Mouse (Mus musculus): ENCODE data around the gene Il2ra.
"Not testable (repeated sequence)": the region's sequence is repeated elsewhere in the genome, so short reads cannot be mapped to it uniquely, and the experiment has no call there.

Il2ra gene

DNA sequence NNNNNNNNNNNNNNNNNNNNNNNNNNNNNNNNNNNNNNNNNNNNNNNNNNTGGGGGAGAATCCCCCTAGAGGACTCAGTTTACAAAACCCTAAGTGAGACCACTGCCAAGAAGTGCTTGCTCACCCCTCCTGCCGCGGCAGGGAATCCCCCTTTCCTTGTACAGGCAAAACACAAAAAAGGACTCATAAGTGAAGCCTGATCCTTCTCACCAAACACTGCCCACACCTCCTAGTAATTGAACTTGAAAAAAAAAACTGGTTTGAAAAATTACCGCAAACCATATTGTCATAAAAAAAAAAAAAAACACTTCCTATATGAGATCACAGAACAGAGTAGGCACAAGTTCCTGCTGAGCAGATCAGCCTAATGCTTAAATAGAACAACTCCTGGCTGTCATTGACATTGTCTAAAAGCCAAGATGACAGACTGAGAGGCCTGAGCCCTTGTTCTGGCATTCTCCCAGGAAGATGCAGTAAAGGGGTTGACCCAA, at the start of gene Il2ra:
Gene Il2ra, plus strand, starts transcription at position 357 of the 491 bp plus-strand sequence.
- DNase-seq = peak in 1 of 2 experiments; percentile 11

DNA sequence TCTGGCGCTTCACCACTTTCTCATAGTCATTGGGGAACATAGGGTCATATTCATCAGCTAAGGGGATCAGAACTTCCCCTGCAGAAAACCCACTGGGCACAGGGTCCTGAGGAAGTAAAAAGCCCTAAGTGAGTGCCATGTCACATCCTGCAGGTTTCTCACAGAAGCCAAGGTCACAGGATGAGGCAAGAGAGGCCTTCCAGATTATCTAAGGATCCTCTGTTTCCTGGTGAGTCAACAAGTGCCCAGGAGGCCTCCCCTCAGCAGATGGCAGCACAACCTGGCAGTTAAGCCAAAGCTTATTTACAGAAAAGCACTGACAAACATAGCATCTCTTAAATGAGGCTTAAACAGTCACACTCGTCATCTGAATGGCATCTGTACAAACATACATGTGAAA, 45.9 kb upstream of the Il2ra start:
- no peak for DNase-seq

DNA sequence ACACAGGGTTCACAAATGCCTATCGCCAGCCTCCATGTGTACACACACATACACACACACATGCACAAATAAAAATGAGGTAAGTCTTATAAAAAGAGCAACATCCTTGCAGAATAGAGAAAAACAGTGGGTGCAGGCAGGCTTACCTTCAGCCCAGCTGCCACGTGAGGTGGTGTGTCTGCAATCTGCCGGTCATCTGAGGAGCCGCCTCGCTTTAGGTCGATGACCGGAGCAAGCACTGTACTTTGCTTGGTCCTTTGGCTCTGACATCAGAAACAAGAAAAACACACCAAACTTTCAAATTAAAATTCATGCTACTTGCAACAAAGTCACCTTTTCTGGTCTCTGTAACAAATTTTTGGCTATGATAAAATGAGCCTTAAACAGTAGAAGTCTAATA, 44.7 kb upstream of the Il2ra start:
- no peak for DNase-seq

DNA sequence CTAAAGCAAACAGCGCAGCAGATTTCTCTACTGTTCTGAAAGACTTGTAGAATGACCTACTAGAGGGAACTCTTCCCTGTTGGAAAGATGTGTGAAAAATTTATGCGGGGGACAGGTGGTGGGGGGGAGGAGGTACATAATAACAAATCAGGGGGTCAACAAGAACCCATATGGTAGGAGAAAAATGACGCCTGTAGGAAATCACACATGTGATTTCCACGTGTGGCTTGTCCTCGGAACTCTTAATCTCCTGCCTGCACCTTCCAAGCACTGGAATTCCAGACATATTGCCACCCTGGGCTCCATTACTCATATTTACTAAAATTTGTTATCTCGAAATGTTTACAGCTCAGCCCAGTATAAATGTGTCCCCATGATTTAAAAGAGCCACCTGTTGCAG, 40.8 kb upstream of the Il2ra start:
- no peak for DNase-seq

DNA sequence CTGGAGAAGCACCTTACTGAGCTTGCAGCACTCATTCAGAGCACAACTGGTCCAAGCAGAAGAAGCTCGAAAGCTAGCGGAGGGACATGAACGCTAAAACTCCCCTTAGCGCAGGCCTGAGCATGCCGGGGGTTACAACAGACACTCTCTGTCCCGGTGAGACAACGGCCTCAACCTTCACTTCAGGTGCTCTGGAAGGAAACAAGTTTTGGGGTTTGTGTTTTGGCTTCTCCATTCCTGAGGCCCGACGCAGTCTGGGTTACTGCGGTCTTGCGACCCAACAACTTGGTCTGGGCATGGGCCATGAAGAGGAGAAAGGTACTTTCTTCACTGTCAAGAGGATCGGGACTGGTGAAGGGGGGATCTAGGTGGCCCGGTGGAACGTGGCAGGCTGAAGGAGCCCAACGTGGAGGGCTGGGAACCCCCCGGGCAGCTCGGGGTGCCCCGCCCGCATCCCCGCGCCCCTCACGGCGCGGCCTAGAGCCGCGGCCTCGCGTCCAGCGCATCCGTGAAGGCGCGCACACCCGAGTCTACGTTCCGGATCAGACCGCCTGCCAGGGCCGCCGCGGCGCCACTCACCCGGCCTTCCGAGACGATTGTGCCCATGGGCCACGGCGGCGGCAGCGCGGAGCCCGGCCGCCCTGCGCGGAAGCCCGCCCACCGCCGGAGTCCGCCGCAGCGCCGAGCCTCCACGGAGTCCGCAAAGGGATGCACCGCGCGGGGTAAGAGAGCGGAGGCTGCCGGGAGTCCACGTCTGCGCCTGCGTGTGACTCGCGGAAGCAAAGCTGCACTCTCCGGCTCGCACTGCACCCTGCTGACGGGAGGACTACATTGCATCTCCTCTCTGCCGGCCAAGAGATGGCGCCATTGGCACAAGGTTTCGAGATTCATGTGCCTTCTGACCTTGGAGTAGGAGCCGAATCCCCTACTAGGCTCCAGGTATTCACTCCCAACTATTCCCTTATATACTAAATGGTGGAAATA, 39.8 kb upstream of the Il2ra start:
- peak; percentile 96 for DNase-seq

DNA sequence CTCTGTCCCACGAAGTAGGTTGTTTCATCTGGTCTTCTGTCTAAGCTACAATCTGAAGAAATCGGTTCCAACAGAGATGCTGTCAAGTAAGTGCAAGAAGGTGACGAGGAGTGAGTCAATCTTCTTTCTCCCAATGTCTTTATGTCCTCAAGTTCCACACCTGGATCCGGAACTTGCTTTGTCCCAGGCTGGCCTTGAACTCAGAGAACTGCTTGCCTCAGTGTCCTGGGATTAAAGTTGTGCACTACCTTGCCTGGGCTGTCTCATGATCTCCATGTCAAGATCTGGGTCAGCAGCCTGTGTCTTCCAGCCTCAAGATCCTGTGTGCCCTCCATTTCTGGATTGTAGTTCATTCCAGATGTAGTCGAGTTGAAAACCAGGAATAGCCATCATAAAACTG, 38.6 kb upstream of the Il2ra start, which contains the start of gene Rbm17:
Gene Rbm17, minus strand, starts transcription at position 101 of the 400 bp plus-strand sequence.
- DNase-seq = no peak

DNA sequence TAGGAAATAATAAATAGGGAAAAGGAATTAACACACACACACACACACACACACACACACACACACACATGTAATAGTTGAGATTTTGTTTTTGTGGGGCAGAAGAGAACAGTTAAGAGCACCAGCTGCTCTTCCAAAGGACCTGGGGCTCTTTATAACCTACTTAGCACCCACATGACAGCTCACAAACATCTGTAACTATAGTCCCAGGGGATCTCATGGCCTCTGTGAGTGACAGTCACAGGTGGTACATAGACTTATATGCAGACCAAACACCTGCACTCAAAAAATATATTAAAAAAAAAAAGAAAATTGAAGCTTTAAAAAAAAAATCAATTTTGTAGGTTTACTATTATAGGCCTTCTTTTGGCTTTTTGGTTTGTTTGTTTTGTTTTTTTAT, 37.7 kb upstream of the Il2ra start:
- no peak for DNase-seq

DNA sequence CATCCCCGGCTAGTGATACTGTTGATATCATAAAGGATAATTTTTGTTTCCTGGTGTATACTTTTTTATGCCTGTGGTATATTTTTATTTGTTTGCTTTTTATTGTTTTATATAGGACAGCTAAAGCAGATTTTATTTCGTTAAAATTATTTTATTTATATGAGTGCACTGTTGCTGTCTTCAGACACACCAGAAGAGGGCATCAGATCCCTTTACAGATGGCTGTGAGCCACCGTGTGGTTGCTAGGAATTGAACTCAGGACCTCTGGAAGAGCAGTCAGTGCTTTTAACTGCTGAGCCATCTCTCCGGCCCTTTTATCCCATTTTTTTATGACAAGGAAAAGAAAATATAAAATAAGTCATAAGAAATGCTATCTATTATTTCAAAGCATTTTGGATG, 35.9 kb upstream of the Il2ra start:
- DNase-seq = not testable (repeated sequence)

DNA sequence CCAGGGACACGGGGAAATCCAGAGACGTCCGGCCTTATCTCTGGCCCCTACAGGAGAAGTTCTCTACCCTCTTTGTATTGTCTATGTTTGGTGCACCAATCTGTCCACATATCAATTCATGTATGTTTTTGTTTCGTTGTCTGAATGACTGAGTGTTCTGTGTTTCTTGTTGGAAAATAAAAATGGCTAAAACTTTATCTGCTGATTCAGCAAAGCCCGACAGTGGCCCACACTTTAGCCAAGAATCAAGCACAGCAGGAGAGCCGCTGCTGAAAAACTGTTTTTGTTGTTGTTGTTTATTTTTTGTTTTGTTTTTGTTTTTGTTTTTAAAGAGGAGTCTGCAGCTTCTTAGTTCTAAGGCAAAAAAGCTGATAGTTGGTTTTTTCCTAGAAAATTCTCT, 29.7 kb upstream of the Il2ra start:
- not testable (repeated sequence) for DNase-seq

DNA sequence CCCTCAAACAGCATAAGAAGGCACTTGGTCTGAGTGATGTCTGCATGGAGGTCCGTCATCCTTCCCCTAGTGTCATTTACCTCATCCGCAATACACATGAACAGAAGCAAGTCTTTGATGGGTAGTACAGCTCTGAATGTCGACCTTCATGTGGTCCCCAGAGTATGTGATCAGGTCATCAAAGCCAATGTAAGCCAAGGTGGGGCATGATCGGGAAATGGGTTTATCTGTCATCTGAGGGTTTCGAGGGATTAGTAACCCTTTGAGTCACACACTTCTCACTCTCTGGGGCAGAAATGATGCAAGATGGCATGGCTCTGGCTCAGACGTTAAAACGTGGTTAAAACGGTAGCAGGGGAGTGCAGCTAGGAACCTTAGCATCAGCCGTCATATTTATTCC, 25.8 kb upstream of the Il2ra start:
- no peak for DNase-seq

DNA sequence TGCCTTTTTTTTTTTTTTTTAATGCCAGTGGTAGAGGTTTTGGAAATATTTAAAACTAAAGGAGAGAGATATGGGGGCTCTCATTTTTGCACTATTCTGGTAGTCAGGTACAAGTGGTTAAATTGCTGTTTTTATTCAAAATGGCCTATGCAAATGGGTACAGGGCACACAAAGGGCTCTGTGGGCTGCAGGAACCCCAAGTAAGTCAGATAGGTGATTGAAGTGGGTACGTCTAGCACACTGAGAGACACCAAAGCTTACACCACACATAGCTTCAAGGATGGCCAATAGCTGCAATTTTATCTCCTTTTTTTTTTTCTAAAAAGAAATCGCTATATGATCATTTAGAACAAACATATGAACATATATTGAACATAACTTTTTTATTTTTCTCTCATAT, 23.0 kb upstream of the Il2ra start:
- DNase-seq = no peak

DNA sequence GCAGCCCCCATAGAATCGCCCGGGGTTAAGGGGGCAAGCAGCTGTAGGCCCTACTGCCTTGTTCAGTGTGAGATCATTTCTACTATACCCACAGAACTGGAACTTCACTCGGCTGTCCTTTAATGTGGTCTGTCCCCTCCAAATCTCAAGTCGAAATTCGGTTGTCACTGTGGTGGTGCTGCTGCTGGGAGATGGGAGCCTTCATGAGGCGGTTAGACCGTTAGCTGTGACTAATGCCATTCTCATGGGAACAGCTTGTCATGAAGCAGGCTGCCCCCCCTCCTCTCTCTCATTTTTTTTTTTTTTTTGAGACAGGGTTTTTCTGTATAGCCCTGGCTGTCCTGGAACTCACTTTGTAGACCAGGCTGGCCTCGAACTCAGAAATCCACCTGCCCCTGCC, 19.4 kb upstream of the Il2ra start:
- no peak for DNase-seq

DNA sequence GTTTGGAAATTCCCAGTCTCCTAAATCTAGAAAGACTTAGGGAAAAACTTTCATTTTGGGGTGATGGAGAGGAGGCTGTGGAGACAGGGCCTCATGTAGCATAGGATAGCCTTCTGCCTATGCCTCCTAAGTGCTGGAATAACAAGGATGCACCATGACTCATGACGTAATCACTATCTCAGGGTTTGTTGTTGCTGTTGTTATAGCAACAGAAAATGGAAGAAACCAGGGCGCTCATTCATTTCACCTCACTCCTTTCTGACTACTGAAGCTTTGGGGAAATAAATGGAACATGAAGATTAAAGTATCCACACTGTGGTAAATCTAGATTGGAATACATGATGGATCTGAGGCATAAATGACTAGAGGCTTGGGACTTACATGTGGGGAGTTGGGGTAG, 18.9 kb upstream of the Il2ra start:
- no peak for DNase-seq

DNA sequence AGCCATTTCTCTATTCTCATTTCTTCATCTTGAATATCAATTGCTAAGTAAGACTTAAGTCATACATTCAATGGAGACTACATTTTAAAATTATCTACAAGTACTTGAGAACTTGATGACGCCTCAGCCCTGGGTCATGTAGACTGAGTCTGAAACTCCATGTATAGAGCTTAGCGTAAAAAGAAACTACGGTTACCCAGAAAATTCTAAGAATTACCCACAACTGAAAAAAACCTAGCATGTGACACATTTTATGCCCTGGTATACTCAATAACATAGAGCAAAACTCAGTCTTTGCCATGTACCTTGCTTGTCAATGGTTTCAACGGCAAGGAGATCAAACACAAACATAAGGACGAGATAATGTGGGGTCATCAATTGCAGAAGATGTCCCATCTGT, 16.7 kb upstream of the Il2ra start, which contains the start of gene Gm17490:
Gene Gm17490, minus strand, starts transcription at position 375 of the 400 bp plus-strand sequence.
- no peak for DNase-seq

DNA sequence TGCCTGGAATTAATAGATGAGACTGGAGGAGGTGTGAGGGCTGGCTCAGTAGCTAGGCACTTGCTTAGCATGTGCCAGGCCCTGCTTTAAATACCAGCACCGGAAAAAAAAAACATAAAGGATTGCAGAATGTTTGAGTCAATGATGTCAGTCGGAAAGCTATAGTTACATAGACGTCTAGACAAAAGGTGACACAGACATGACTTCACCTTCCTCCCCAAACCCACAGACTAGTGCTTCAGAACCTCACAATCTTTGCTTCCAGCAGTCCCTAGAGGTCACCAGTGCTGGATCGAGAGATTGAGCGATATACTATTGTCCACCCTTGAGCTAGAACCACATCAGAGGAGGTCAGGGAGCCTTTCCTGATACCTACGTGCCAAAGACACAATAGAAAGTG, 7.6 kb upstream of the Il2ra start:
- no peak for DNase-seq

DNA sequence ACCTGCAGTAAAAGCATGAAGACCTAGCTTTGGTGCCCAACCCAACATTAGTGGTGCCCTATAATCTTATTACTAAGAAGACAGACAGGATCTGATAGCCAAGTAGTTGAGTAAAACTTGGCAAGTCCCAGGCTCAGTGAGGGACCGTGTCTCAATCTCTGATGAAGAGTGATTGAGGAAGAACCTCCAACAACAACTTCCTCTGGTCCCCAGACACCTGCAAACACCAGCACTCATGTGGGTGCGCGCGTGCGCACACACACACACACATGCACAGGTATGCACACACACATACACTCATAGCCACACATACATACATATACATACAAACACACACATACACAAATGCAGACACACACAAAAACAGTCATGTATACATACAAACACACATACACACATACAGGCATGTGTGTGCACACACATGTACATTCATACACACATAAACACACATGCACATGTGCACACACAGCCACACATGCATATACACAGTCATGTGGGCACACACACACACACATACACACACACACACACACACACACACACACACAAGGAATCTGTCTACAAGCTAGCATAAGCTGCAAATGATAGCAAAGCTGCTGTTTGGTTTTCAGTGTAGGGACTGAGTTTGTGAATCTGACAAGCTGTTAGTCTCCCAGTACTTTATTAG, 7.0 kb upstream of the Il2ra start:
- DNase-seq = peak; percentile 32 to 34

DNA sequence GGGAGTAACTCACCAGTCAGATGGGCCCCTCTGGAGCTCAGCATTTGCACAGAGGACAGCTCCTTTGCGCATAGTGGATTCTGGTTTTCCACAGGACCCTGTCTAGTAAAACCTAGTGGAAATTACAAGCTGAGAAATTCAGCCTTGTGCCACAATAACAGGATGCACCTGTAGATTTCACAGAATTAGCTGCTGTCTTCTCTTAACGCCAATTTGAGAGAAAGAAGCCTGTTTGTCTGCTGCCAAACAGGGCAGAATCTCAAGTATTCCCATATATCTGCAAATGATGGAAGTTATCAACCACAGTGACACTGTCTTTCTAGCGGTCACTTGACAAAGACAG, 6.5 kb upstream of the Il2ra start:
- peak; percentile 22 to 33 for DNase-seq

DNA sequence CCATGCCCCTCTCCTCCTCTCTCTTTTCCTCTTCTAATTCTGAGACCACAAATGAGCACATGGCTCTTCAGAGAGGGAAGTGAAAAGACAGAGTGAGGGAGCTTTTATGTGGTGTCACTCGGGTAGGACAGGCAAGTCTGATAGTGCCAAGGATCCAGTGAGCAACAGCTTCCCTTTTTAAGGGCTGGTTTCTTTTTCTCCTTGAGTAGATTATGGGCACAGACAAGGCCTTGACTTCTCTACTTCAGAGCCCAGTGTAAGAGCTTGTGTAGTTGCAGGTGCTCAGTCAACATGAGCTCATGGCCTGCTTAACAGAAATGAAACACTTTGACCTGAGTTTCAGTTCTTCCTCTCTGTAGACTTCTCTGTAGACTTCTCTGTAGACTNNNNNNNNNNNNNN, 5.5 kb upstream of the Il2ra start:
- peak; percentile 62 to 66 for DNase-seq

DNA sequence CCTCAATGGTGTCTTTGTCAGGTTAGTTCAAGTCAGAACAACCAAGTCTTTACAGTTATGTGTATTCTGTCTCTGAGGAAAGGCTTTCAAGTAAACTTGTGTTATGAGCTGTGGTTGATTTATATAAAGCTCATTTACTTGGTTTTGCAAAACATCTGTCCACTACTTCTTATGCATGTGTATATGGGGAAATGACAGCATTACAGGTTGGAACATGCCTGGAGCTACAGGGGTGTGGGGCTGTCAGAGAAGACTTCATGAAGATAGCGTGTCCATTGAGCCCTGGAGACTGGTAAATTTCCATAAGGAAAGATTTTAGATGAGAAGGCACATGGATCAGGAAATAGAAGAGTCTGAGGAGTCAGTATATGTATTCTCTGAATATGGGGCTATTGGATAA, 1.4 kb downstream of the Il2ra start:
- no peak for DNase-seq

DNA sequence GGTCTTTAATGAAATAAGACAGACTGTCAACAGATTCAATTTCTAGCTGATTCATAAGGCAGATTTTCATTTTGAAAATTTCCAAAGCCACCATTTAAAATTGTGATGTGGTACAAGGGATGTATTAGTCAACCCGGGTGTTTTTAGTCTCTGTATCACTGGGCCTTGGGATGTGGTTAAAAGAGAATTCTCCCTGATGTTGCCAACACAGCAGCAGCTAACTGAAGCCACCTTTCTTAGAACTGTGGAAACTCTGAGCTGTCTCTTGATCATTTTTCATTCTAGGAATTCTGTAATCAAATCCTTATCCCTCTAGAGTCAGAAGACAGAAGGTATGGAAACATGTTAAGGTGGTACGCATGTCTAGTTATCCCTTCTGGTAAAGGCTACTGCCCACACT, 2.7 kb downstream of the Il2ra start:
- DNase-seq = no peak

DNA sequence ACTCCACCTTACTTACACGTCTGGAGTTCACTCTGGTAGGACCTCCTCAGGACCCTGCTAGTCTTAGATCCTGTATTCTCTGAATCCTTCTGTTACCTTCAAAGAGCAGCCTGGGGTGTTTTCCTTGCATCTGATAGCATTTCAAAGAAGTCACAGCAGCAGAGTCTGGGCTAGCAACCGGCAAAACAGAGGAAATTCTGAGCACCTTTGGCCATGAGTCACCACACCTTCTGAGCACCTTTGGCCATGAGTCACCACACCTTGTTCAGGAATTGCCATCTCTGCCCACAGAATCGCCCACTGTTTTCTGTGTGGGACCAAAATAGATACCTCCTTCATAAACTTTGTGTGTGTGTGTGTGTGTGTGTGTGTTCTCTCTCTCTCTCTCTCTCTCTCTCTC, 8.9 kb downstream of the Il2ra start:
- DNase-seq = peak in 1 of 2 experiments; percentile 4

DNA sequence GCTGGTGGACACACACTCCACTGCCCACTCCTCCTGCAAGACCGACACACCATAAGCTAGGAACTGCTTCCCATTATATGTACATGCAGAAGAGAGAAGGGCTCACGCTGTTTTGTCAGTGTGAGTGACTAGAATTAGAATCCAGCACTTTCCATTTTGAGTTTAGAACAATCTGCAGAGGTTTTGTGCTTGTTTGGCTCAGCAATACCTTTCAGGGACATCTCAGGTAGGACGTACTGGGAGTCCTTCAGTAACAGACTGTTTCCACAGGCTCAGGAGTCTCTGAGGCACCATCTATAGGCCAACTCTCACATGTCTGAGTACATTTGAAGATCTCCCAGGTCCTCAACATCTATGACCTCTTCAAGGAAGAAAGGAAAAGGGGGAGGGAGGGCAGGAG, 9.6 kb downstream of the Il2ra start:
- no peak for DNase-seq

DNA sequence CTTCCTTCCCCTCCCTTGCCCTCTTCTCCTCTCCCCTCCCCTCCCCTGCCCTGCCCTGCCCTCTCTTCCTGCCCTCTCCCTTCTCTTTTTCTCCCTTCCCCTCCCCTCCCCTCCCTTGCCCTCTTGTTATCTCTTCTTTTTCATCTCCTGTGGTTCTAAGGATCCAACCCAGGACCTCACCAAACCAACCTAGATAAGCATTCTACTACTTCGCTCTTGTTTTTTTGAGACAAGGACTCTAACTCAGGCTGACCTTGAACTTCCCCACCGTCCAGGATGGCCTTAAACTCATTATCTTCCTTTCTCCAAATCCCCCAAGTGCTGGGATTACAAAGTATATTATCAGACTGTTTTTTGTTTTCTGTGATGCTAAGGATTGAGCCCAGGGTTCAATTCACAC, 10.2 kb downstream of the Il2ra start:
- DNase-seq = no peak

DNA sequence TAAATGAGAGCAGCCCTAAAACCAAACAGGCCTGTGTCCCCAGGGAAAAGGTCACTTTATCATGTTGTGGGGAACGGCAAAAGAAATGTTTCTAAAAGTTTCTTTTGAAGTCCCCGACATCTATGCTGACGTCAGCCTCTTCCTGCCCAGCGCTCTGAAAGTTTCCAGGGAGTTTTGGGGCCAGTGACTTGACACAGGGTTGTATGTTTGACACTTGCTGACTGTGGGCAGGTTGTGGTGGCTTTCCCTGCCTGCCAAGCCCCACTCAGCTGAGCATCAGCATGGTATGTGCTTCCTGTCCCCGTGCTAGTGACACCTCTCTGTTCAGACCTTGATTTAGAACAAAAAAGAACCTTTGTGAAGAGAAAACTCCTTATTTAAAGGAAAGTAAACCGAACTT, 10.7 kb downstream of the Il2ra start:
- DNase-seq = peak; percentile 72 to 74
